Mouse (Mus musculus): Measurements from ENCODE around the gene Nr2f6. TPM values are rescaled to one million over a fixed set of nuclear protein-coding genes. Genes with fewer than 3 reads are reported as not detected.

Nr2f6 gene
- 42.5 and 42.8 TPM in 2 replicates for polyA plus RNA-seq (2012; rRNA removed)

- DNase-seq (ENCODE audit: extremely low spot score in 1 of 2, low spot score in 1 of 2): no peak
Measured at GRCm38 (mm10) chr8:71381421-71381970, at the start of gene Nr2f6. Gene Nr2f6, minus strand, starts transcription at chr8:71381960.

- no peak for DNase-seq (ENCODE audit: extremely low spot score in 1 of 2, low spot score in 1 of 2)
Measured at GRCm38 (mm10) chr8:71422121-71422520, 40.4 kb upstream of the Nr2f6 start.

DNA sequence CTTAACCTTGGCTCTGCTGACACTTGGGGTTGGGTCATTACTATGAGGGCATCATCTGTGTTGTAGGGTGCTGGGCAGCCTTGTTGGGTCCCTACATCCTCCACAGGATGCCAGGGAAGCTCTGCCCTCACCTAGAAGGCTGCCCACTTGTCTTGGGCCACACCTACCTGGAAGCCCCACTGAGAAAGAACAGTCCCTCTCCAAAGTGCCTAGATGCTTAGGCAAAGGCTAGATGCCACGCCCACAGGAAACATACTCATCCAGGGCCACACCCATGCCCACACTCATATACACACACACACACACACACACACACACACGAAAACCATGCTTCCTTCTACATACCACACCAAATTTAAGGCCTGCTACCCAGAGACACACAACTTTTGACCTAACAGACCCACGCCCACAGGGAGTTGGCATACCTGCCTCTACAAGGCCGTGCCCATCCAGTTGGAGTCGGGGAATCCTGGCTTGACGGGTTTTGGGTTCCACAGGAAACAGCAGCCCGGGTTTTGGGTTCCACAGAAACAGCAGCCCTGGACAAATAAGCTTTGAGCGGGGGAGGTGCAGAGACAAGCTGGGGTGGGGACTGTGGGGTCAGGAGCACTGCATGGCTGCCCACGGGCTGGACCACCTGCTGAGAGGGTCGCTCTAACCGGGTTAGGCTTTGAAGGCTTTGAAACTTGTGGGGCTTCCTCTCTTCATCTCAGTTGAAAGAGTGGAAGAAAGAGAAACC is 29.9 kb upstream of the Nr2f6 start:
- no peak for DNase-seq (ENCODE audit: extremely low spot score in 1 of 2, low spot score in 1 of 2)

- DNase-seq (ENCODE audit: extremely low spot score in 1 of 2, low spot score in 1 of 2): no peak
Measured at GRCm38 (mm10) chr8:71408231-71408630, 26.5 kb upstream of the Nr2f6 start.

GRCm38 (mm10) chr8:71407441-71407840 is 25.7 kb upstream of the Nr2f6 start:
- no peak for DNase-seq (ENCODE audit: extremely low spot score in 1 of 2, low spot score in 1 of 2)

DNA sequence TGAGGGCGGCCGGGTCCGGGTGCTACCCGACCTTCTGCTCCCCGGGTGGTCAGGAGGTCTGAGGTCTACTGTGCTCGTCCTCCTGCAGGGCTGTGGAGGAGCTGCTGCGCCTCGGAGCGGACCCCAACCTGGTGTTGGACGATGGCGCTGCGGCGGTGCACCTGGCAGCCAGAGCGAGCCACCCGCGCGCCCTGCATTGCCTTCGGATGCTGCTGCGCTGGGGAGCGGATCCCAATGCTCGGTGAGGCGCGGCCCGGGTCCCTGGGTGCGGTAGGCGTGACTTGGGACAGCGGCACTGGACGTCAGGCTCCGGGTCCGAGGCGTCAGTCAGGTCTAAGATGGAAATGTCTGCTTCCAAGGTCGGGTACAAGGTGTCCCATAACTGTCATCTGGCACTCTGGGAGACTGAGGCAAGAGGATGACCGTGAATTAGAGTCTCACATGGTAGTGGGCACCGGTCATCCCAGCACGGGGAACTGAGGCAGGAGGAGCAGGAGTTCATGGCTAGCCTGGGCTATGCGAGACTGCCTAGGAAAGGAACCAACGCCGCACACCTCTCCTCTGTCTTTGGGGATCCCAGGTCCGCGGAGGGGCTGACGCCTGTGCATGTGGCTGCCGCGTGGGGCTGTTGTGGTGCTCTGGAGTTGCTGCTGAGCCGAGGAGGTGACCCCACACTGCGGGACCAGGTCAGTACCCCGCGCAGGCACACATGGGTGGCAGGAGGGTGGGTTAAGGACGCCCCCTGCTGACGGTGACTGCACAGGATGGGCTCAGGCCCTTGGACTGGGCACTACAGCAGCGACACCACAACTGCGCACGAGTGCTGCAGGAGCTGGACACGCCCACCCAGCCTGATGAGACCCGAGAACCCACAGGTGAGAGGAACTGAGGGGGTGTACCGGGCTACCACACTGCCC is 24.6 kb upstream of the Nr2f6 start:
- no peak for DNase-seq (ENCODE audit: extremely low spot score in 1 of 2, low spot score in 1 of 2)

DNA sequence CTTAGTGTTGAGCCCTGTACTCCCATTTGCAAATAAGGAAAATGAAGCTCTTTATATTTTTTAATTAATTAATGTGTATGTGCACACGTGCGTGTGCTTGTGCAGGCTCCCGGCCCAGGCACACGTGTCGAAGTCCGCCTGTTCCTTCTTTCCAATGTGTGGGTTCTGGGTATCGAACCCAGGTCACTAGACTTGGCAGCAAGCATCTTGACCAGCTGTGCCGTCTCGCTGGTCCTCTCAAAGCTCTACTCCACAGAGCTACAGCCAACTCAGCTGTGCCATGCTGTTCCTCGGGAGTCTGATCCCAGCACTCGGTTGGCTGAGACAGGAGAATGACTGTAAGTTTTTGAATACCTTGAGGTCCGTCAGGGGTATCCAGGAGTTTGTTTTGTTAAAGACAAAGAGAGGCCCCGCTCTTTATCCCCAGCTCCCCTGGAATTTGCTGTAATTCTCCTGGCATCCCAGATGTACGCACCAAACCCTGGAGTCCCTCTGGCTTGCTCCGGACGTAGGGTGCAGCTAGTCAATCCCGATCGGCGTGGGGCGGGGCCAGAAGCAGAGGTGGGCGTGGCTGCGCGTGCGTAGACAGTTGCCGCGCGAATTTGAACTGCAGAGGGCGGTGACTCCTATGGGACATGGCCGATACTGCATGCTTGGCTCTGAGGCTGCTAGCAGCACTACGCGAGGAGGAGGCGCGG is 23.8 kb upstream of the Nr2f6 start, which contains the start of gene Ankle1:
Gene Ankle1 (plus strand): TSS at position 610 of the 698 bp plus-strand sequence.
- peak; percentile 77 to 96 for DNase-seq (ENCODE audit: extremely low spot score in 1 of 2, low spot score in 1 of 2)

DNA sequence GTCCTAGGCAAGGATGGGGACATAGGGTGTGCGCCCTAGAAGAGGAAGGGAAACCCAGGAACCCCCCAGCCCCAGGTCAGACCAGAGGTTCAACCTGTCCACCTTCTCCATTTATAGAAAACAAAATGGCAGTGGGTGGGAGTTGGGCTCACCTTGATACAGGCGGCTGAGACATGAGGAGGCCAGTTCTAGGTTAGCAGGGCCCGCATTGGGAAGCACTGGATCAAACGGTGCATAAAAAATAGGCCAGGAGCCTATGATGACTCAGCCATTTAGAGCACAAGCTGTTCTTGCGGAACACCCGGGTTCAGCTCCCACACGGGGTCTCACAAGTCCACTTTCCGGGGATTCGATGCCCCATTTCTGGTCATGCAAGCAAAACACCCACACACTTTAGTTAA is 23.2 kb upstream of the Nr2f6 start:
- peak in 1 of 2 experiments; percentile 39 for DNase-seq (ENCODE audit: extremely low spot score in 1 of 2, low spot score in 1 of 2)

DNA sequence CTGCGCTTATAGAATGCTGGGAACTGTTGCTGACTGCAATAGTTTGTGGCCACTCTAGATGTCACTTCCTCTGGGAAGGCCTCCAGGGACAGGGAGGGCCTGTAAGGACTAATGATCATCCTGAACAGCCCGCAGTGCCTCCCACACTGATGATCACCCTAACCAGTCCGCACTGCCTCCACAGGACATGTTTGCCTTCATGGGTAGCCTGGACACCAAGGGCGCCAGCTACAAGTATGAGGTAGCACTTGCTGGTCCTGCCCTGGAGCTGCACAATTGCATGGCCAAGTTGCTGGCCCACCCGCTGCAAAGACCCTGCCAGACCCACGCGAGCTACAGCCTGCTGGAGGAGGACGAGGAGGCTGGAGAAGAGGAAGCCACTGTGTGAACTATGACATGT is 22.3 kb upstream of the Nr2f6 start:
- DNase-seq (ENCODE audit: extremely low spot score in 1 of 2, low spot score in 1 of 2): no peak

DNA sequence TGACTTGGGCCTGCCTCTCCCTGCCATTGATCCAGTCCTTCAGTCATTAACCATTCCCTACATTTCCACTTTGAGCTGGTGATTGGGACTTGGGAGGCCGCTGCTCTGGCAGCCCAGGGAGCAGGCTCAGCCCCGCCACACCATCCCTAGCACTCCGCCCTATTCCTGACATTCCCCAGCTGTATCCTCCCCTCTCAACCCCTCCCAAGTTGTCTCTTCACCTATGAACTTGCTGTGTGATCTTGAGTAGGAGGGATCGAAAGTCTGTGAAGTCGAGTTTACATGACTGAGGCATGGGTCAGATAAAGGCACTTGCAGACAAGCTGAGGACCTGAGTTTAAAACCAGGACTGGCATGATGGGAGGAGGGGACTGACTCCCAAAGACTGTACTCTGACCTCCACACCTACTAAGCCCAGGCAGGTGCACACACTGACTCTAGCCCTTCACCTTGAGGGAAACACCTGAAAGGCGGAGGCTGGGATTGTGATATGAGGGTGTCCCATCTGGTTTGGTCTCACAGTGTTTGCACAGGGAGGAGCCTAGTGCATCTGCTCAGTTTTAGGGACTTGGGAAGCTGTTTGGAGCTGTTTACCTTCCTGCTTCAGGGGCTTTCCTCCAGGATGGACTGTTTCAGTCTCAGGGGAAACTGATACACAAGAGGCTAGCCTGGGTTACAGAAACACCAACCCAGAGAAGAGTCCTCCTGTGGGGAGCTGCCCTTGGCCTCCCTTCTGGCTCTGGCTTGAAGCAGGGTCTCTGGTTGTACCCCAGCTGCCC is 21.5 kb upstream of the Nr2f6 start:
- no peak for DNase-seq (ENCODE audit: extremely low spot score in 1 of 2, low spot score in 1 of 2)

GRCm38 (mm10) chr8:71402446-71402964 is 20.7 kb upstream of the Nr2f6 start:
- no peak for DNase-seq (ENCODE audit: extremely low spot score in 1 of 2, low spot score in 1 of 2)

GRCm38 (mm10) chr8:71401454-71401853 is 19.7 kb upstream of the Nr2f6 start:
- DNase-seq (ENCODE audit: extremely low spot score in 1 of 2, low spot score in 1 of 2): no peak

- no peak for DNase-seq (ENCODE audit: extremely low spot score in 1 of 2, low spot score in 1 of 2)
Measured at GRCm38 (mm10) chr8:71400826-71401225, 19.1 kb upstream of the Nr2f6 start.

GRCm38 (mm10) chr8:71397701-71398100 is 15.9 kb upstream of the Nr2f6 start:
- DNase-seq (ENCODE audit: extremely low spot score in 1 of 2, low spot score in 1 of 2): no peak

GRCm38 (mm10) chr8:71396639-71397305 is 15.0 kb upstream of the Nr2f6 start, which contains the start of gene Babam1:
Gene Babam1, plus strand, starts transcription at chr8:71396861.
- peak; percentile 95 to 96 for DNase-seq (ENCODE audit: extremely low spot score in 1 of 2, low spot score in 1 of 2)

DNA sequence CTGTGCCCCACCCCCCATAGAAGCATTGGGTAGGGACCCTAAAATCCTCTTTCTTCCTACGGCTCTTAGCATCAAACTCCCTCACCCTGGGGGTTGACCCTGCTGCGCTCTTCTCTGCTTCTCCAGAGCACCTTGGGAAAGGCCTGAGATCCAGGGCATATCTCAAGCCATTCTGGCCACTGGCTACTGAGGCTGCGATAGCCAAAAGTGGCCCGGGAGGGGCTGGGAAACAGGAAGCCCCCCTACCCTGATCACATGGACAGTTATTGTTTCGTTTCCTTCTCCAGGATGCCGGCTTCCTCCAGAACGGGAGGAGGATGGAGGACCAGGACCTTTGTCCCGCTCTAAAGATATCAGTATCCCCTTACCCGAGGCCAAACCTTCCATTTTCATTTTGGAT is 13.9 kb upstream of the Nr2f6 start, which contains the start of gene Ushbp1:
Gene Ushbp1 (minus strand): TSS at position 174 of the 400 bp plus-strand sequence.
- DNase-seq (ENCODE audit: extremely low spot score in 1 of 2, low spot score in 1 of 2): no peak

DNA sequence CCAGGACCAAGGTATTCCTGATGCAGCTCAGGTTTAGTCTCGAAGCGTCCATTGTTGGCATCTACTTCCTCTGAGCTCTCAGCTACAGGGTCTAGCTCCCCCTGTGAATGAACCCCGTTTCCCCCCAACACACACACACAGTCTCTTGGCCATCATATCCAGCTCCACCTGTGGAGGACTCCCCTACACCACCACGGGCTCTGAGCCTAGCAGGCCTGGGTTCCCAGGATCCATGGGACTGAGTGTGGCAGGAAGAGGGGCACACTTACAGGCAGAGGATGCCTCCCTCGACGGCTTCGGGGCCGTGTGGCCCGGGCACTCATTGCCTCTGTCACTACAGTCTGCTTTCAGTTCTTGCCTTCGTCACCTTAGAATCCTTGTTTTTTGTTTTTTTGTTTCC is 13.3 kb upstream of the Nr2f6 start:
- DNase-seq (ENCODE audit: extremely low spot score in 1 of 2, low spot score in 1 of 2): no peak

DNA sequence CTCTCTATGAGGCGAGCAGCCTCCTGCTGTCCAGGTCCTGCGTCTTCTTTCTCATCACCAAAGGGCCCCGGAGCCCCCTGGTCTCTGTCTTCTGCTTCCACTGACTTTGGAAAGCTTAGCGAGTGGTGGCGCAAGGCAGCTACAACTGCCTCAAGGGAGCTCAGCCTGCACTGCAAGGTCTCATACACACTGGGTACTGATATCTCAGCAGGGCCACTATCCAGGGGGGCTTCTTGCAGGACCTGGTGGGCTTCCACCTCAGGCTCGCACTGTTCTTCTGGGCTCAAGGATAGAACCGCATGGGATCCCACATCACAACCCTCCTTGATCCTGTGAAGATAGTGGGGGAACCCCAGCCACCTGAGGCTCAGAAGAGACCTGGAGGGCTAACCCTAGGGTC is 12.7 kb upstream of the Nr2f6 start:
- no peak for DNase-seq (ENCODE audit: extremely low spot score in 1 of 2, low spot score in 1 of 2)

GRCm38 (mm10) chr8:71392871-71393270 is 11.1 kb upstream of the Nr2f6 start:
- DNase-seq (ENCODE audit: extremely low spot score in 1 of 2, low spot score in 1 of 2): no peak

Measured in frontal cortex, adult 2 months (tissue).